Mouse (Mus musculus): ENCODE results near the gene Arhgap31.

DNA sequence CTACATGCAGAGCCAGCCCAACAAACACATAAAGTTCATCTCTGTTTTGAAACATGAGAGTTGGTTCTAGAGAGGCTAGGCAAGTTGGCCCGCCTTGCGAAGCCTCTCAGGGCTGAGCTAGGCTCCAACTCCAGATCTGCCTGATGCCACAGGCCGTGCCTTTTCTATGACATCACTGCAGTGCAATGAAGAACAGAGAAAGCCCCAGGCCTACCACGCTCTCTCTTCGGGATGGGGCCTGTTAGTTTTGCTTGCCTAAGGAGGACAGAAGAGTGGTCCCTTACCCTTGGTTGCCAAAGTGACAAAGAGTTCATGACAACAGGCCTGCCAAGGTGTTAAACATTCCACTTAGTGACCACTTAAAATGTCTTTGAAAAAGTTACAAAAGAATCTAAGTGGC is 64.9 kb downstream of the Arhgap31 start:
- TF ChIP-seq CTCF (IDR thresholded peaks at IDR 0.05; ENCODE audit: low read depth) (no peak), EP300 (IDR thresholded peaks at IDR 0.05; ENCODE audit: low read depth) (no peak)
